Mouse (Mus musculus) cerebral cortex, adult 2 months (tissue): ENCODE measurements around the gene Smim12.

Experiments used
- WGBS: fragments of 180-500 bp; shearing (Covaris S2); methylation state at CpG from one replicate; pipeline ENCODE4 v1.1.7; 2018; 5-methylcytosine and 5-hydroxymethylcytosine counted together

Gene Smim12

DNA sequence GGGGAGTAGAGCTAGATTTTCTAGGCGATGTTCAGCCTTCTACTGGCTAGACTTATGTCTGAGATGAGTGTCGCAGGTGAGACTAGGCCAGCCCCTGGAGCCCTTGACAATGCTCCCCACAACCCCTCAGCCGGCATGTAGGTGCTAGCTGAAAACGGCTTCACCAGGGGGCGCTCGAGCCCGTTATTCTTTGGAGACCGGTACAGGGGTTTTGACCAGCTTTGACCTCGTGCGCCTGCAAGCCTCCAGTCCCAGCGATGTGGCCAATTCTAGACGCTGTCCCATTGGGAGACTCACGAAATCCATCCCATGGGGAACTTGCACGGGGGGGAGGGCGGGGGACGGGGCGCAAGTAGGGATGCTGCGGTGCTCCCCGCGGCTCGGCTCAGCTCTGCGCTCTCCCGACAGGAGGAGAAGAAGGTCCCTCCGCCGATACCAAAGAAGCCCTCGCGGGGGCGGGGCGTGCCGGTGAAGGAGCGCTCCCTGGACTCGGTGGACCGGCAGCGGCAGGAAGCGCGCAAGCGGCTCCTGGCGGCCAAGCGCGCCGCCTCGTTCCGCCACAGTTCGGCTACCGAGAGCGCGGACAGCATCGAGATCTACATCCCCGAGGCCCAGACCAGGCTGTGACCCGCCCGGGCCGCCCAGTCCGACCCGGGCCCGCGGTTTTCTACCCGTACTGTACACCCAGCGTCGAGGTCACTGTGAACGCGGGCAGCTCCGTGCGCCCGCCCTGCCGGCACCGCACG is 7.7 kb upstream of the Smim12 start:
- 4% methylated on average over 67 of the region's 67 CpGs for WGBS

DNA sequence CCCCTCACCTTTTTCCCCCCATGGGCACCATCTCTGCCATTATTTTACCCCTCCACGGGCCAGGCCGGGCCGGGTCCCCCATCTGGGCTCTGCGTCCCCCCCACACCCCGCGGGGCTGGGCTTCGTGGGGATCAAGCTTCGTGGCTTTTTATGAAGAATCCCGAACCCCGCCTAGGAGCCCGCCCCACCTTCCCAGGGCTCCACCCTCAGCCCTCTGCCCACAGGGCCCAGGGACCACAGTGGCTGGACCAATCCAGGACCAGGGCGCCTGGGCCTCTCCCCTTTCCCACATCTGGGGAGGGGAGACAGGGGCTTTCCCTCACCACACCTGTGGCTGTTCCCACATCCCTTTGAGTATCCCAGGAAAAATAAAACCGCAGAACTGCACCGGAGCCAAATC is 7.0 kb upstream of the Smim12 start:
- 12% methylated on average over 14 of the region's 14 CpGs for WGBS

DNA sequence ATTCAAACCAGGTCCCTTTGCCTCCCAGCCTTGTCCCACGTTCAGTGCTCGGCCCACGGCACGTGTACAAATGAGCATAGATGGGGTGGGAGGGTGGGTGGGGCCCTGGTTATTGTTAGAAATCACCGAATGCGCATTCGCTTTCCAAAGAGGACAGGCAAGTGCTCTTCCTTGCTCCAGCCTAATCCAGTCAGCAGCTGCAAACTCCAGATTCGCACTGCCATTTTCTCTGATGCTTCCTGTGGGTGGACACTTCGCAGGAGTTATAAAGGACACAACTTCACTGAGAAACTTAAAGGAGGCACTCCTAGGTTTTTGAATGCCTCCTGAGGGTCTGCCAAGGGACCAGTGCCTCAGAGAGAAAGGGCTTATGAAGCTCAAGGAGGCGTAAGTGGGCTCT is 6.3 kb upstream of the Smim12 start:
- 46% methylated on average over 10 of the region's 10 CpGs for WGBS

DNA sequence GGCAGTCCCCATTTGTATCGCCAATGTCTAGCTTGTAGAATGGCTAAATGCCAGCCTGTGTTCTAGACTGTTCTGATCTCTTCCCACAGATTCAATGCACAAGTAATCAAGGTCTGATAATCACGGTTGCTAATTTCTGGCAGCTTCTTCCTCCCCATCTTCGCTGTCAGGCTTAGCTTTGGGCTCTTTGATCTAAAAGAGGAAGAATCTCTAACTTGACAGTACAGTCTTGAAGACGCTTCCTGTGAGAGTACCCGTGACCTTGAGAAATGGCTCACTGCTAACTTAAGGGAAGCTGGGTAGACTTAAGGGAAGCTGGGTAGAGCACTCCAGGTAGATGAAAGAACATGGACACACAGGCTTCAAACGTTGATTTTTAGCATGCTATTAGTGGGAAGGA is 888 bp upstream of the Smim12 start:
- WGBS: 47% methylated on average over 6 of the region's 6 CpGs

DNA sequence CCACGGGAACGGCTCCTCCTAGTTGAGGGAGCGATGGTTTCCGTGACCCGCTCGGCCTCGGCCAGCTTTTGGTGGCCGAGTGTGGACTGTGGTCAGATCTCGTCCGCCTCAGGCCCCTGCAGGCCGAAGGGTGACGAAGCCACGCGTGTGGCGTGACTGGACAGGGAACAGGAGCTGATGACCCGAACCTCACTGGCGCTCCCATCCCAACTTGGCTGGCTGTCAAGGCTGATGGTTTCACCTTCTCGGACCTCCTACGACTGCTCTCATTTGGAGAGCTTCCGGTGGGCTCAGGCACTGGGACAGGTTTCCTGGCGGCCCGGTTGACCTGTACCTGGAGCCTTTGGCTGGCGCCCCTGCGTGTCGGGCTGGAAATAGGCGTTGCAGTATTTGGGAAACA is 369 bp downstream of the Smim12 start:
- under 1% methylated on average over 26 of the region's 26 CpGs for WGBS

DNA sequence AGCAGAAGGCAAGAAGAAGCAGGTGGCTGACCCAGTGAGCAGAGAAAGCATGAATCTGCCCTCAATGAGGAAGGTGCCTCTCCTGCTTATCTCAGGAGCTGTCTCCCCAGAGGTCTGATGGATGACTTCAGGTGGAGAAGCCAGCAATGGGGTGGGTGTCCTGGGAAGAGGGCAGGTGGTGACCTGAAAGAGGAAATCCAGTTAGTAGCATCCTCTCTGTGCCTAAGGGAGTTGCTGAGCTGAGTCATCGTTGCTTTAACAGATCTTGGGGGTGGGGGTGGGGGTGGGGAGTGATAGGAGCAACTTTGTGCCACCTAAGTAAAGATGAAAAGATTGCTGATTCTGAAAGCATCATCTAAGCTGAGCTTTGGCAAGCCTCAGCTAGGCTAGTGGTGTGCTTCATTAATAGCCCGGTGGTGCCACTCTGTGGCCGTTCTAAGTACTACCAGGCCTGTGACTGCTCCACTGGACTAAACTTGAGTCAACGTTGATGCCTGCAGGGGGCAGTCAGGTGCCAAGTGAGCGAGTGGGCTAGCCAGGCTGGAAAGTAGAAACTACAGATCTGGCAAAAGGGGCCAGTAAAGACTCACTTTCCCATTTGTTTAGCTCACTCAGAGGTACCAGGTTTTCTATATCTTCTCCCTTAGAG is 6.2 kb downstream of the Smim12 start:
- under 1% methylated on average over 5 of the region's 5 CpGs for WGBS

DNA sequence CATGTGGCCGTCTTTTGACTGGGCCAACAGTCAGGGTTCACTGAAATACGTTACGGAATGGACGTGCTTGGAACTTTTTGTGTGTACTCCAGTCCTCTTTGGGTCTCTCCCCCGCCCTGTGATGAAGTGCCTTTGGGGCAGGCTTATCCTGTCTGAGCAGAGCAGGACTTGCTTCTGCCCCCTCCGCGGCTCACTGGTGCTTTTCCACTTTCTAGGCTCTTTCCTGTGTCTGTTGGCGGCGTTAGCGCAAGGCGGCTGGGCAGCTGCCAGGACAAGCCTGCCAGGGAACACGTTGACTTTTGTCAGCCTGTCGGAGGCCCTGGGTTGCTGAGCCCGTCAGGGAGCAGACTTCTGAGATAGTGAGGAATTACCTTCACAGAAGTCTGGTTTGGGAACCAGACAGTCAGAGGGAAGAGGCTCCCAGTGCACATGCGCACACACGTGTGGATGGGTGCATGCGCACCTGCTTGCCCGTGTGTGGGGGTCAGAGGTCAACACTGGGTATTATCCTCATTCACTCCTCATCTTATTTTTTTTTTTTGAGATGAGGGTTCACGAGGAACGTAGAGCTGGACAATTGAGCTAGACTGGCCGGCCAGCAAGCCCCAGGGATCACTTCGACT is 8.5 kb downstream of the Smim12 start:
- WGBS: 37% methylated on average over 22 of the region's 22 CpGs

DNA sequence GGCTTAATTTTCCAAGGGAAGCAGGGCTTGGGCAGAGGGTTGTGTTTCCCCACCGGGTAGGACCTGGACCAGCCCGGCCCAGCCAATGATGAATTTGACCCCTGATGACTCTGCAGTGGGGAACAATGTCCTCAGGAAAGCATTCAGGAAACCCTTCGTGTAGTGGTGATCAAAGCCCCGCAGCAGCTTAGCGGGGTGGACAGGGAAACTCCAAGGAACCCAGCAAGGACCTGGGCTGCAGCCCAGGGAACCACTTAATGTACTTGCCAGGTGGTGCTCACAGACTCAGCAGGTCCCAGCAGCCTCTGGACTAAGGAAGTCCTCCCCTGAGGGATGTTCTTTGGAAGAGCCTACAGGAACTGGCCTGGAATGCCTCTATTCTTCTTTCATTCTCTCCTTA is 13.2 kb downstream of the Smim12 start:
- 67% methylated on average over 5 of the region's 5 CpGs for WGBS

DNA sequence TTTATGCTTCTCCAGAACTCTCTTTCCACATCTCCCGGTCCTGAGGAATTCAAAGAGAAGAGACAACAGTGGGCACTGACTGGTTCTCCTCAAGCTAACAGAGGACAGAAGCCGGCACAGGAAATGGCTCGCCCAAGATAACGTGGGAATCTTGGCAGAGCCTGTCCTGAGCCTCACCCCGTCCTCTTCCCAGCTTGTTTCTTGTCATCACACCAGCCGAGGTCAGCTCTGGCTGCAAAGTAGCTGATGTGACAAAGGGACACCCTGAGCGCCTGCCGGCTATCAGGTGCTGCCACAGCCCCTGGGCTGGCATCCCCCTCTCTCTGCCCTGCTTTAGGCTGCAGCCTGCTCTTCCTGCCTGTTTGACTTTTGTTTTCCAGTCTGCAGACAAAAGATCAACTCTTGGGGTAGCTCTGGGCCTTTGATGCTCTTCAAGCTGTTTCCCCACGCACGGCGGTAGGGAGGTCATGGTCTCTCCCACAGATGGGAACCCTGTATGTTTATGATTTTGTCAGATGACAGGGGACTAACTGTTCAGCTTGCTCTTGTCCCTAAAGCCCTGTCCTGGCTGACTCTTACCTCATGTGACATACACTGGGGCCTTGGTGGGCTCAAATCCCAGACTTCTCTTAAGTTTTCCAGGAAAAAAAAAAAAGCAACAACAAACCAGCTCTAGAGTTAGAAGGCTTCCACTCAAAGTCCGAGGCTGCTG is 14.8 kb downstream of the Smim12 start:
- 65% methylated on average over 12 of the region's 12 CpGs for WGBS

DNA sequence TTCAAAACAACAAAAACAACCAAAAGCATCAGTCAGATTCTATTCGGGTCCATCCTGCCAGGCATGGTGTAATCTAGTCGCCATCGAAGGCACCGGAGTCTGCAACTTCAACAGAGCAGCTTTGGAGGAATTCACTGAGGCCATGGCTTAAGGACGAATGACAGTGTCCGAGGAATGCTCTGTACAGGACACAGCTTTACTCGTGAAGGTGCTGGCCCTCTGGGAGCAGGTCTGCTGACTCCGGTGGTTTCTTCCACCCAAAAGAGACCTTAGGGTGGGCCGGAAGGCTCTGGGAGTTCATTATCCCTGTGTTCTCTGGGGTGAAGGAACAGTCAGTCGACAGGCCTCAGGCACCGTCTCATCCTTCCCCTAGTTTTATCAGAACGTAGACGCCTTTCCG is 18.0 kb downstream of the Smim12 start:
- 92% methylated on average over 14 of the region's 14 CpGs for WGBS

DNA sequence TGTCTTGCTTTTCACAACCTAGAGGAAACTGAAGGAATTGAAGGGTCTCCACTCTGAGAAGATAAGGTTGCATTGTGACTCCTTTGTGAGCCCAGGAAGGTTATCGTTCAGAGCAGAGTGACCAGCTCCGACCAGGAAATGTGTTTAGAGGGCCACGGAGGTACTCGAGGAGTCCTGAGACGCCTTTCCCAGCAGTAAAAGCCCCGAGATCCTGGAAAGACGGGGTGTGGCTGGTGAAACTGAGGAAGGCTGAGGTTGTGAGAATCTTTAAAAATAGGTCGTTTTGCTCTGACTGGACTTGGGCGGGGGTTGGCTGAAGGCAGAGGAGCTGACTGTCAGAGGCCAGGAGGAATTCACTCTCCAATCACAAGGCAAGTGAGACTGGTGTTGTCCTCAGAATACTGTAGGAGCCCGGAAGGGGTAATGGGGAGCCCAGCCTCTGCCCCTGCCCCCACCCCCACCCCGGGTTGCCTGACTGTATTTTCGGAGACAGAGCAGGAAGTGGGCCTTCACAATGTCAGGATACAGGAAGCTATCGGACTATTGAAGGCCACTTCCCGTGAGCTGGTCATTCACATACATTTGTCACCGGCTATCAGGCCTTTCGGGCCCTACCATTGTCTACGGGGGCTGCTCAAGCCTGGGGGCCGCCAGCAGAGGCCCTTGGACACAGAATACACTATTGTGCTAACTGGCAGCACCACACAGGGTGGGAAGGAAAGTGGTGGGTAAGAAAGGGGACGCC is 20.0 kb downstream of the Smim12 start:
- WGBS: 70% methylated on average over 19 of the region's 19 CpGs

DNA sequence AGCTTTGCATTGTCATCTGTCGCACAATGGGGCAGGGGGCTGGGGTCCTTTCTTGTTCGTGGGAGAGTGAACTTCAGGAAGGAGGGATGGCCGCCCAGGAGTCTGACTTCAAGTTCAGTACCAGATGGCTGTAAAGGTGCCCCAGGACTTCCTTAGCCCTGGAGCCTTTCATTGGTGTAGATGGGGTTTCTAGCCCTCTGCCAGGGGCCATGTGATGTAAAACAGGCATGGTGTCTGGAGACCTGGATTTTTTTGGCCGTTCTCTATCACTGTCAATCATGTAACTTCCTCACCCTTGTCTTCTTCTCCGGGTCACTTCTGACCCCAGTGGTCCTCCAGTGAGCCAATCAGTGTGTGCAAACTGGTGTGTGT is 20.6 kb downstream of the Smim12 start:
- 60% methylated on average over 5 of the region's 5 CpGs for WGBS

DNA sequence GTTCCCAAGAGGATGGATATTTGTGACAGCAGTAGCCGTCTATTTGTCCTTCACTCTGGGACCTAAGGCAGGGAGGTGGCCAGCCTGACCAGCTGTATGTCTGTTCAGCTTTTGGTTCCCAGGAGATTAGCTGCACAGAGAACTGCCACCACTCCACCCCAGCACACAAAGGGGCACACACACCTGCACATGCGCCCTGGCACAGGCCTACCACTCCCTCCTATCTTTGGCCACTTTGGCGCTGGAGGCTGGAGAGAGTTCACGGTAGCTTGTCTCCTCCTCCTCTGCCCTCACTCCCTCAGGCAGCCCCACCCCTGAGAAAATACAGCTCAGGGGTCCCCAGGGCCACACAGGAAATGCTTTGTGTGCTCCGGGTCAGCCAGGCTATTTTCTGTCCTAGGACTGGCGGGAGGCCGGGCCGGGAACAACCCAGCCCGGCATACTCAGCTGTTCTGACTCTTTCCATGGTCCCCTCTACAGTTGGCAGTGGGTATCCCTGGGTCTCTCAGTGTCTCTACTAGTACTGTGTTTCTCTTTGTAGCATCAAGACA is 34.9 kb downstream of the Smim12 start:
- 70% methylated on average over 9 of the region's 9 CpGs for WGBS

DNA sequence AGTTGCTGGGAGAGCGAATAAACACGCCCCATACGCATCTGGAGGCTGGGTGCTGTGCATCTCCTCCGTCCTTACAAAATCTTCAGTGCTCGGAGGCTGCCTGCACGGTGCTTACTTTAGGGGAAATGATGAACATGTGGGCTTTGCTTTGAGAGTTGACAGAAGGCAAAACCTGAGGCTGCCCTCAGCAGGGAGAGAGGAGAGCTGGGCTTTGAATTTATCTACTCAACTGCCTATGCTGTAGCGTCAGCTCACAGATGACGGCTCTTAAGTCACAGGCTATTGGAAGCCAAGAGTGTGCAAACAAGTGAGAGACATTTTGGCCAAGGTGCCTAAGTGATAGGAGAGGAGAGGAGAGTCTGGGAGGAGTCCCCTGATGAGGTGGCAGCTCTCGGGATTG is 35.7 kb downstream of the Smim12 start:
- 89% methylated on average over 9 of the region's 9 CpGs for WGBS

DNA sequence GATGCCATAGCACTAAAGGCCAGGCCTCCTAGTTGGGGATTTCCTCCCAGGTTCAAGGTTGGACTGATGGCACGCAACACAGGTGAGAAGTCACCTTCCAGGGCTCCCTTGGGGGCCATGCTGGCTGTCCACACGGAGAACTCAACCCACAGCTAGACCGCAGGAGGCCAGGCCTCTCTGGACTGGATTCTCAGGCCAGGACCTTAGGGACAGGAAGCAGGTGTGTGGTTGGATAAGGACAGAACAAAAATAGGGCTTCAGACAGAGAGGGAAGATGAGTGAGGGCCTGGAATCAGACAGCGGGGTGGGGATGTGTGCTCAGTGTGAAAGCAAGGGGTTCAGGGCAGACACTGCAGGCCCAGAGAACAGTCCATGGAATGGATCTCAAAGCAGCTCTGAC is 43.3 kb downstream of the Smim12 start:
- WGBS: 75% methylated on average over 4 of the region's 4 CpGs

DNA sequence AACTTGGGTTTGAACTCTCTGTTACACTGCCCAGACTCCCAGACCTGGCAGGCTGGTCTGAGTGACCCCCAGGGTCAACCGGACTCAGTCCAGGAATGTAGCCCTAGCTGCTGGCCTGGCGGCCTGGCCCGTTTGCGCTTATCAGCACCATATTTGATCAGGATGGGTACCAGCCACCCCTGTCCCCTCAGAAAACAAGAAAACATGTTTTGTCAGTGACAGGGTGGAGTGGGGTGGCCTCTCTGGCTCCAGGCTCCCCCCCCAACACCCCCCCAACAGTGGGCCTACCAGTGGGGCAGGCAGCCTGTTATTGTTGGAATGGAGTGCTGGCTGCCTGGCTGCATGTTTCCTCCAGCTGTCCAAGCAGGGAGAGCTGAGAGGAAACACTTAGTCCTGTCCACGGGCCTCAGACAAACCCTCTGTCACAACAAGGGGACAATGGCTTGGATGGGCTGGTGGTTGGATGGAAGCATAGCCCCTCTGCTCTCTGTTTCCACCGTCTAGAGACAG is 45.5 kb downstream of the Smim12 start:
- 72% methylated on average over 6 of the region's 6 CpGs for WGBS

DNA sequence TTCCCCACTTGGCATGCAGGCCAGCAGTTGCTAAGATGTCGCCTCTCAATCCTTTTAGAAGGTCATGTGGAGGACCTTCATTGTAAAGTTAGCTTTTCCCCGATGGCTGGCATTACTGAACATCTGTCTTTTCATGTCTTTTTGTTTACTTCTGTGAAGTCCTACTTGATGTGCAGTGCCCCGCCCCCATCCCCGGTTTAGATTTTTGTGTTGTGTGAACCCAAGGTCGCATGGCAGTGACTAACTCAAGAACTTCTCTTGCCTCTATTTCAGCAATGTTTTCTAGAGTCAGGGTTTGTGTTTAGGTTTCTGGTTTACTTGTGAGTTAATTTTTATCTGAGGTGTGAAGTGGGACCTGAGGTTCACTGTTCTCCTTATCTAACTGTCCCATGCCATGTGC is 49.0 kb downstream of the Smim12 start:
- WGBS: 87% methylated on average over 5 of the region's 5 CpGs
